Mouse (Mus musculus): ENCODE results near the gene Dpf3.

- TF ChIP-seq CTCF (IDR thresholded peaks at IDR 0.05; ENCODE audit: control insufficient read depth, insufficient read depth, low read length) (no peak), POLR2A (IDR thresholded peaks at IDR 0.05; ENCODE audit: borderline replicate concordance, control insufficient read depth, low read depth, low read length) (no peak)
Observed at GRCm38 (mm10) chr12:83387554-83387953, 100.0 kb downstream of the Dpf3 start.

Measured in bone marrow, adult 2 months (tissue).